Mouse (Mus musculus) embryonic facial prominence, embryonic 11.5 days (tissue): ENCODE data around the gene Spock1. TPM values are rescaled to one million over a fixed set of nuclear protein-coding genes. Genes with fewer than 3 reads are reported as not detected.

Experiments used
- ATAC-seq: fragments of 200-750 bp; cut with Nextera tagmentation; replicated peaks from 2 replicates; pipeline ENCODE4 v1.8.0; 2017; ENCODE audit warnings: low read depth; ENCODE audit not compliant: insufficient number of reproducible peaks, low FRiP score, low TSS enrichment
- DNase-seq: peaks from one replicate; pipeline ENCODE4 v3.0.0-alpha.2; 2015; ENCODE audit warnings: low spot score
- H3K27ac ChIP-seq: fragments of 300-500 bp; sonication (generic); replicated peaks from 2 replicates; pipeline ENCODE4 v1.5.1; 2014; ENCODE audit warnings: mild to moderate bottlenecking, low read depth, low read length, control low read depth
- H3K27me3 ChIP-seq: fragments of 300-500 bp; sonication (generic); 2 replicates; pipeline ENCODE4 v1.6.1; 2014; ENCODE audit warnings: mild to moderate bottlenecking, low read length, moderate library complexity, mixed read lengths; ENCODE audit not compliant: control insufficient read depth, insufficient read depth
- H3K36me3 ChIP-seq: fragments of 300-500 bp; sonication (generic); replicated peaks from 2 replicates; pipeline ENCODE4 v1.6.1; 2014; ENCODE audit warnings: low read depth, mild to moderate bottlenecking, low read length, moderate library complexity, mixed read lengths; ENCODE audit not compliant: control insufficient read depth, insufficient read depth
- H3K4me1 ChIP-seq: fragments of 300-500 bp; sonication (generic); 2 replicates; pipeline ENCODE4 v1.6.1; 2014; ENCODE audit warnings: low read length, mixed read lengths; ENCODE audit not compliant: control insufficient read depth, insufficient read depth
- H3K4me2 ChIP-seq: fragments of 300-500 bp; sonication (generic); 2 replicates; pipeline ENCODE4 v1.6.1; 2014; ENCODE audit warnings: low read depth, mild to moderate bottlenecking, control low read depth, low read length, moderate library complexity
- H3K4me3 ChIP-seq: fragments of 300-500 bp; sonication (generic); 2 replicates; pipeline ENCODE4 v1.5.1; 2014; ENCODE audit warnings: low read depth, low read length, control low read depth
- H3K9ac ChIP-seq: fragments of 300-500 bp; sonication (generic); replicated peaks from 2 replicates; pipeline ENCODE4 v1.6.1; 2014; ENCODE audit warnings: mild to moderate bottlenecking, control low read depth, low read length
- H3K9me3 ChIP-seq: fragments of 300-500 bp; sonication (generic); replicated peaks from 2 replicates; pipeline ENCODE4 v1.6.1; 2016; ENCODE audit warnings: mild to moderate bottlenecking, low read length, inconsistent platforms, mixed read lengths; ENCODE audit not compliant: control insufficient read depth
- WGBS: fragments of 180-500 bp; shearing (Covaris S2); extraction: QIAGEN DNeasy Blood & Tissue Kit; methylation state at CpG from one replicate; pipeline ENCODE4 v1.1.7; 2014; 5-methylcytosine and 5-hydroxymethylcytosine counted together
- polyA plus RNA-seq: library from polyadenylated mRNA; unstranded; fragments of >200 nt; fragmentation: Nextera tagmentation; extraction: Ambion mirVana; gene quantifications from 2 replicates; pipeline ENCODE4 v1.2.1, GENCODE M21; 2014

Gene Spock1
- polyA plus RNA-seq, 1 experiment from 2014 or later: 7.6 TPM

DNA sequence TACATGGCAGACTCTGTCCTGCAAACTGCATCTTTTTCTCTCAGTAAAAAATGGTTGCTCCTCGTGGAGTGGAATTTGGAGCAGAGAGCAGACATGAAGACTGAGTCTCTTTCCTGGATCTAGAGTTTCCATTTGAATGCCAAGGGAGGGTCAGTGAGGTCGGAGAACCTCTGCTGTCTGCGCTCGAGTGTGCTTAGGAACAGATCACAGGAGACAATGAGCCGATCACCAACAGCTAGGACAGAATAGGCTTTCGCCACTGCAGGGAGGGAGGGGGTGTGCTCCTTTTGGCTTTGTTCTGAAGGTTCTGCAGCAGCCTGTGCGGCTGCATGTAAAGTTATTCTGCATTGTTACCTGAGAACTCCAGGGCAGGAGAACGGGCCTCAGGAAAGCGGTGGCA is 49.6 kb downstream of the Spock1 start:
- H3K27me3 ChIP-seq: no peaks in the 10 kb centered on the region
- no peaks in the 10 kb centered on the region for H3K36me3 ChIP-seq
- no peak overlapping the region for H3K27ac ChIP-seq
- no peak overlapping the region for H3K4me3 ChIP-seq
- H3K9me3 ChIP-seq: no peaks in the 10 kb centered on the region
- H3K4me2 ChIP-seq: no peak overlapping the region
- no peak for ATAC-seq
- peak; percentile 25 for DNase-seq
- WGBS: 38% methylated on average over 9 of the region's 9 CpGs
- no peak overlapping the region for H3K9ac ChIP-seq
- no peaks in the 10 kb centered on the region; the same call in 1 of the 2 replicates for H3K4me1 ChIP-seq

- no peak for DNase-seq
- Histone ChIP-seq H3K4me3 (no peak overlapping the region), H3K4me2 (no peak overlapping the region), H3K36me3 (no peaks in the 10 kb centered on the region), H3K4me1 (no peaks in the 10 kb centered on the region; the same call in 1 of the 2 replicates), H3K9me3 (no peaks in the 10 kb centered on the region), H3K9ac (no peak overlapping the region), H3K27me3 (no peaks in the 10 kb centered on the region), H3K27ac (no peak overlapping the region)
- 91% methylated on average over 3 of the region's 3 CpGs for WGBS
- no peak for ATAC-seq
These were observed 51.1 kb downstream of the Spock1 start for GRCm38 (mm10) chr13:57857016-57857415.

DNA sequence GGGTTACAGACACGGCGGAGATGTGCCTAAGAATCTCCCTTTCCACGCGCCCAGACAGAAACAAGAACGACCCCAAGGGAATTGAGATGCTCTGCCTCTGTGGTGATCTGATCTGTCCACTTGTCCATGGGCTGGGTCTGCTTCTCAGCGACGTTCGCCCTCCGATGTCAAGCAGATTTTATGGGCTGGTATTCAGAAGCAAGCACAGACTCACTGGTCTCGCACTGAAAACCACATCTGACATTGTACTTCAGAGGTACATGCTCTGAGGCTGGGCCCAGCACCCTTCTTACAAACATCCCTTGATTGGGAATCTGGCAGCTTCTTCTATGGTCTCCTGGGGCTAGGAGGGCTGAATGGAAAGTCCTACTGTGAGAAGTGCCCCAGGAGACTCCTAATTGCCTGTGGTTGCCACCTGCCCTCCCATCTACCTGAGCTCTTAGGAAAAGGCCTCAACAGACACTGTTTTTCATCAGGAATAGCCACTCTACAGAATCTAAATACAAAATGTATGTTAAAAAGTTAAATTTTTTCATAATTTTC is 51.8 kb downstream of the Spock1 start:
- no peaks in the 10 kb centered on the region for H3K27me3 ChIP-seq
- no peak overlapping the region for H3K9ac ChIP-seq
- no peak overlapping the region for H3K4me2 ChIP-seq
- DNase-seq (no peak), ATAC-seq (no peak)
- WGBS: 80% methylated on average over 10 of the region's 10 CpGs
- H3K27ac ChIP-seq: no peak overlapping the region
- no peaks in the 10 kb centered on the region; the same call in 1 of the 2 replicates for H3K4me1 ChIP-seq
- no peaks in the 10 kb centered on the region for H3K9me3 ChIP-seq
- H3K36me3 ChIP-seq: no peaks in the 10 kb centered on the region
- no peak overlapping the region for H3K4me3 ChIP-seq

DNA sequence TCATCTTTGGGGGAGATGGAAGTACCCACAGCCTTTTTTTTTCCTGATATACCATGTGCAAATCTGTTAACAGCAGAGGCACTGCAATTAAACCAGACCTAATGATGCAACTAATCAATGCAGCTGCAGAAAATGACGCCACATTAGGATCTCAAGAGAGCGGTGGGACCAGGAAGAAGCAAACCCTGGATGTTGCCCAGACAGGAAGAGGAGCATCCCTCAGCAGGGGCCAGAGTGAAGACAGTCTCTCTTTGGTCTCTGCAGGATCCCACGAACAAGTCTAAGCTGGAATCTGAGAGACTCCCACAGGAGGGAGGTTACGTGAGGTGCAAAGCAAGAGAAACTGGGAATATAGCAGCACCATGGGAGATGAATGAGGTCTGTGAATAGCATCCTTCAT is 52.4 kb downstream of the Spock1 start:
- ATAC-seq (no peak), DNase-seq (no peak)
- Histone ChIP-seq H3K27me3 (no peaks in the 10 kb centered on the region), H3K27ac (no peak overlapping the region), H3K36me3 (no peaks in the 10 kb centered on the region), H3K4me1 (no peaks in the 10 kb centered on the region; the same call in 1 of the 2 replicates), H3K4me3 (no peak overlapping the region), H3K9ac (no peak overlapping the region), H3K4me2 (no peak overlapping the region), H3K9me3 (no peaks in the 10 kb centered on the region)
- 65% methylated on average over 4 of the region's 4 CpGs for whole genome bisulfite sequencing

DNA sequence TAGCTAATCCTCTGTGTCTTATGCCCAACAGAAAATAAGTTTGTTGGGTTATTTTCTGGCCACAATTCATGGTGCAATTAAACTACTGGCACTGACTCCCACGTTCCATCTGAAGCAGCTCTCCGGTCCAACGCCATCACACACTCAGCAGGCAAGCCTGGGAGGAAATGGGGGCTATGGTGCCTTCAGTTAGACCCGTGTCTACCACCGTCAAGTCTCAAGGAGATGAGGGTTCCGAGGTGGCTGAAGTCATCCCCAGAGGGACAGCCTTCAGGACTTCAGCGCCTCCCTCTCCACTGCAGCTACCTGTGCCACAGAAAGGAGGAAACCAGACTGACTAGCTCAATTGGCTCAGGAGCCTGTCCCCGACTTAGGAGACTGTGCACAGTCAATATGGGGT is 53.7 kb downstream of the Spock1 start:
- no peak overlapping the region for H3K27ac ChIP-seq
- H3K36me3 ChIP-seq: no peaks in the 10 kb centered on the region
- no peak overlapping the region for H3K4me3 ChIP-seq
- no peaks in the 10 kb centered on the region for H3K9me3 ChIP-seq
- DNase-seq (no peak), ATAC-seq (no peak)
- WGBS: 90% methylated on average over 8 of the region's 8 CpGs
- no peak overlapping the region for H3K9ac ChIP-seq
- H3K27me3 ChIP-seq: no peaks in the 10 kb centered on the region
- no peaks in the 10 kb centered on the region; the same call in 1 of the 2 replicates for H3K4me1 ChIP-seq
- no peak overlapping the region for H3K4me2 ChIP-seq

GRCm38 (mm10) chr13:57853621-57854020 is 54.5 kb downstream of the Spock1 start:
- ATAC-seq (no peak), DNase-seq (no peak)
- Histone ChIP-seq H3K4me1 (no peaks in the 10 kb centered on the region; the same call in 1 of the 2 replicates), H3K36me3 (no peaks in the 10 kb centered on the region), H3K27me3 (no peaks in the 10 kb centered on the region), H3K4me3 (no peak overlapping the region), H3K4me2 (no peak overlapping the region), H3K9ac (no peak overlapping the region), H3K9me3 (no peaks in the 10 kb centered on the region), H3K27ac (no peak overlapping the region)
- 82% methylated on average over 1 of the region's 1 CpGs for WGBS

GRCm38 (mm10) chr13:57853156-57853555 is 55.0 kb downstream of the Spock1 start:
- Histone ChIP-seq H3K27me3 (no peaks in the 10 kb centered on the region), H3K36me3 (no peaks in the 10 kb centered on the region), H3K4me1 (no peaks in the 10 kb centered on the region), H3K4me3 (no peak overlapping the region), H3K4me2 (no peak overlapping the region), H3K9ac (no peak overlapping the region), H3K27ac (no peak overlapping the region), H3K9me3 (no peaks in the 10 kb centered on the region)
- no peak for ATAC-seq
- DNase-seq: no peak
- WGBS: 83% methylated on average over 10 of the region's 10 CpGs

DNA sequence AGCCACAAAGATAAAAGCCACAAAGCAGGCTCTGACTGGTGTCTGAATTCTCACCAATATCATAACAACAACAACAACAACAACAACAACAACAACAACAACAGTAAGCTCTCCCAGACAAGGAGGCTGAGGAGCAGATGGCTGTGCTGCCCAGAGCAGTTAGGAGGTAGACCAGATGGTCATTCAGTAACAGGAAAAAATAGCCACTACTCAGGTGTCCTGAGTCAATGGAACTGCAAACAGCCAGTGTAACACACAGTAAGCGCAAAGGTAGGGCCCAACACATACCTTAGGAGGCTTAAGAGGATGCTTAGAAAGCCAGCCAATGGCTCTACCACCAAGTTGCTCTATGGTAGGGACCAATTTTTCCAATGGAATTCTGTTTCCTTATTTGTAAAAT is 59.2 kb downstream of the Spock1 start:
- Histone ChIP-seq H3K27ac (no peak overlapping the region), H3K4me3 (no peak overlapping the region), H3K9me3 (no peaks in the 10 kb centered on the region), H3K27me3 (no peaks in the 10 kb centered on the region), H3K9ac (no peak overlapping the region), H3K36me3 (no peaks in the 10 kb centered on the region), H3K4me1 (no peaks in the 10 kb centered on the region), H3K4me2 (no peak overlapping the region)
- WGBS: 90% methylated on average over 1 of the region's 1 CpGs
- ATAC-seq: no peak
- no peak for DNase-seq
